Mouse (Mus musculus) cerebellum, adult 11 months (tissue): ENCODE measurements around the gene Pla2g7.
"Not testable (repeated sequence)": the region's sequence is repeated elsewhere in the genome, so short reads cannot be mapped to it uniquely, and the experiment has no call there.

ENCODE experiments used
- DNase-seq: peaks from one replicate; pipeline ENCODE4 v3.0.0; 2022

The Pla2g7 gene

GRCm38 (mm10) chr17:43567992-43568888, at the start of gene Pla2g7:
TSS of gene Pla2g7 (plus strand) at chr17:43568098.
- DNase-seq, result no peak

DNA sequence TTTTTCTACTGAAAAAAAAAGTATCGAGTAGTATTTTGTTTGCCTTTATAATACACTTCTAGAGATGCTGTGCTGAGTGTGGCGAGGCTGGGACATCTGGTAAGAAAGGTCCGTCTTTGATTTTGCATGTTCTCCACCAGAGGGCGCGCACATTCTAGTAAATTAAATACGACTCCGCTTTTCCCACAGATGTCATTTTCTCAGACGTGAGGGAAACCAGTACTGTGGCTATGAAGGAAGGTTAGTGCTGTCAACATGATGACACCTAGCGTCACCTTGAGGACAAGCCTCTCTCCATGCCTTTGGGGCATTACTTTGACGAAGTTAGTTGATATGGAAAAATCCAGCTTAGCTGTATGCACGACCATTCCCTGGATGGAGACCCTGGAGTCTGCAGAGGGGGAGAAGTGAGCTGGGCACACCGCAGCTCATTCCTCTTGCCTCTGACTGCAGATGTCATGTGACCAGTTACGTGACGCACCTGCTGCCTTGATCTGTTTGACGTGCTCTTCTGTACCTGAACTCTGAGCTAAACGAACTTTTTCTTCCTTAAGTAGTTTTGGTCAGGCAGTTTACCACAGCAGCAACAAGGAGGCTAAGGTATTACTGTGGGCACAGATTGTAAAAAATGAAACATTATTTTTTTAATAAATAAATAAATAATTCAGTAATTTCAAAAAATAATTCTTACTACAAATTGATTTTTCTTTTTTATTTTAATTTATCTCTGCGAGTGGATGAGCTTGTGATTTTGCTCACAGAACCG, 49.1 kb upstream of the Pla2g7 start:
- DNase-seq, result peak; percentile 29

DNA sequence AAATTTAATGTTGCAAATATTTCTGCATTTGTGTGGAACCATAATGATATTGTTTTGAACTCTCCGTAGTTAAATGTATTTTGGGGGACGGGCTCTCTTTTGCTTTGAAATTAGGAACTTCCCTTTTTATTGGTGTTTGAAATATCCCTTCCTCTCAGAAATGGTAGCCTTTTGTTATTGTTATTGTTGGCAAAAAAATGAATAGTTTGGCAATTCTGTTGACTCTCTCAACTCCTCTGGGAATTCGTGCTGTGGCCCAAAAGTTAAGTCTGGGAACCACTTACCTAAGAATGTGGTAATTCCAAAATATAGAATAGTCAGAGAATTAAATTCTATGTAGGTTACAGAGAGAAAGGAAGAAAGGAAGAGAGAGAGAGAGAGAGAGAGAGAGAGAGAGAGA, 47.7 kb upstream of the Pla2g7 start:
- no peak for DNase-seq

- no peak for DNase-seq
Observed at GRCm38 (mm10) chr17:43530507-43530906, 37.4 kb upstream of the Pla2g7 start.

- DNase-seq, result no peak
Observed at GRCm38 (mm10) chr17:43531192-43531591, 36.7 kb upstream of the Pla2g7 start.

- peak; percentile 4 for DNase-seq
Observed at GRCm38 (mm10) chr17:43534362-43535222, 33.3 kb upstream of the Pla2g7 start.

- DNase-seq, result not testable (repeated sequence)
Observed at GRCm38 (mm10) chr17:43536841-43537240, 31.1 kb upstream of the Pla2g7 start.

DNA sequence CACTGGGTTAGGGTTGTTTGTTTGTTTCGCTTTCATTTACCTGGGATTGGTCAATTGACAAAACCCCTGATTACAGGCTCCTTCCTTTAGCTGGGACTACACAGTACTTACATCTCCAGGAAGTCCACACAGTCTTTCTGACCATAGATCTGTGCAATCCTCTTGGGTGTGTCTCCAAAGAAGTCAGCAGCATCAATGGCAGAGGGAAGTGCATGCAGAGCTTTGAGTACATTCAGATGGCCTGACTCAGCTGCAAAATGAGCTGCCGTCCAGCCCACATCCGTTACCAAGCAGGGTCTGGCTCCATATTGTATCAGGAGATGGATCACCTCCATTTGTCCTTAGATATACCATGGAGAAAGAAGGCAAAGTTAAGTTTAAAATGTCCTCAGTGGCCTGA, 29.1 kb upstream of the Pla2g7 start:
- DNase-seq, result no peak

GRCm38 (mm10) chr17:43543539-43543938, 24.4 kb upstream of the Pla2g7 start, which contains the start of gene Ankrd66:
TSS of gene Ankrd66 (minus strand) at chr17:43543639.
- no peak for DNase-seq

DNA sequence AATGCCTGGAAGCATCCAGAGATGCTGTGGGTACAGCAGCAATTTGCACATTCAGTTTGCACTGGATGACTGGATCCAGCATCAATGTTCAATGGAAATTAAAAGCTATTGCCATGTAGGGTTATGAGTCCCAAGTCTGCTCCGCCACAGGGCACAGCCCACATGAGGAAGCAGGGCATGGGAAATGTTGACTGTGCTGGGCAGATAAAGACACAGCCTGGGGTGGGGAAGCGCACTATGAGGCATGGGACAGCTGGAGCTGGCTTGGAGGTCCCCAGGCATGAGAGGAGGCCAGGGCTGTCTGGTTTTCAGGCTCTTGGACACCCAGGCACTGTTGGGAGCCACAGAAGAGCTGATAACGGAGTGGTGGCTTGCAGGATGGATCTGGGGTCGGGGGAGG, 23.9 kb upstream of the Pla2g7 start:
- DNase-seq, result no peak

DNA sequence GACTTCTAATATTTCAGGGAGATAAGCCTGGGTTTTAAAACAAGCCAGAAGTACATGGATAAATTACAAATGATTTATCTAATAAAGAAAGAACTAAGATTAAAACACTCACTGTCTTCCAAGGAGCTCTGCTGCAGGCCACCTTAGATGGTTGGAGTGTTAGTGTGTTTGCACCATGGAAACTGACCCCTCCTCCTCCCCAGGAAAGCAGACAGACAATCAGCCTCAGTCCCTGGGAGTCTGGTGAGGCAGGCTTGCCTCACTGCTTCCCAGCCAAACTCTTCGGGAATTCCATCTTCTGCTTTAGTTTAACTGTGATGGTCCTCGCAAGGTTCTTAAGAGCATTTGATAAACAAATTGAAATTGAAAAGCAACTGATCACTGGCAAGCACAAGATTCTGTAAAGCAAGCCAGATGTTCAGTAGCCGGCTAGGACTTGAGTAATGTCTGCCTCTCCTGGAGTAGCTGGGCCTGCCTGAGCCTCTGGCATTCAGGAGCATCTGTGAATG, 16.7 kb upstream of the Pla2g7 start:
- no peak for DNase-seq

DNA sequence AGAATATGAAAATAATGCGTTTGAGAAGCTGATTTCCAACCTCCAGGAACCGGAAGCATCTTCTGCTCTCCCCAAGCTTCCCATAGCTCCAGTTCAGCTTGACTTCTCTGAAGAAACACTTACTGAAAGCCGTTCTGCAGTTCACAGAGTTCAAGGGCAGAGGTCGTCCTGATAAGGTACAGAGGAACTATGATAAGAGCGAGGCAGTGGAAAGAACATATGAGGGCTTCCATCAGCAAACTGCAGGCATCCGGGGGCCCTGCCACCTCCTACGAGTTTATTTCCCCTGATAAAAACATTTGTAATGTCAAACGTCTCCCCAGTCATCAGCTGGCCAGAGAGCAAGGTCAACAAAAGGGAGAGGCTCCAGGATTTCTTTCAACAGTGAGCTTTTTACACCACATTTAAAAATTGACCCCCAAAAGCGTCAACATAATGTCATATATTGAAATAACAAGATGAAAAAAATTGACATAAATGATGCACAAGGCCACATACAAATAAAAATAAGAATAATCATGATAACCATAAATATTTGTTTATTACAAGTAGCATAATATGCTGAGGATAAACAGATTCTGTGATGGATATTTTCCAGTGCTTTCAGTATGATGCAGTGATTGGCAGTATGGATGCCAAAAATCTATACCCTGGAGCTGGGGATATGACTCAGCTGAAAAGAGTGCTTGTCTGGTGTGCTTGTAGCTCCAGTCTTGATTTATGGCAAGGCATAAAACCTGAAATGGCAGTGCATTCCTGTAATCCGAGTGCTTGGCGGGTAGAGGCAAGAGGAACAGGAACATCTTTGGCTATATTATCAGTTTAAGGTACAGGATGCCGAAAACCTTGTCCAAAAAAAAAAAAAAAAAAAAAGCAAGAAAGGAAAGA, 13.1 kb upstream of the Pla2g7 start:
- DNase-seq, result no peak

DNA sequence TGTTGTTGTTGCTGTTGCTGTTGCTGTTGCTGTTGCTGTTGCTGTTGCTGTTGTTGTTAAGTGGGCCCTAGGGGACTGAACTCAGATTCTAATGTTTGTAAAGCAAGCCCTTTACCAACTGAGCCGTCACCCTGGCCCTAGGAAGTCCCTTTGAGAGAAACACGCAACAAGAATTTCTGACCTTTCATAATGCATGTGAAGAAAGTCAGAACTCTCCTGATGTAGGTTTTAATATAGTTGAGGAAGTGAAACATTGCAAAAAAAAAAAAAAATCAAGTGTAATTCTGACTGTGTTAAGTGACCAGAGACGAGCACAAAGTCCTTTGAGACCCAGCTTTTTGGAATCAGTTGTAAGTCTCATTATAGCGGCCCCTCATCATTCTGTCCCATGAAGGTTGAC, 10.8 kb upstream of the Pla2g7 start:
- no peak for DNase-seq

DNA sequence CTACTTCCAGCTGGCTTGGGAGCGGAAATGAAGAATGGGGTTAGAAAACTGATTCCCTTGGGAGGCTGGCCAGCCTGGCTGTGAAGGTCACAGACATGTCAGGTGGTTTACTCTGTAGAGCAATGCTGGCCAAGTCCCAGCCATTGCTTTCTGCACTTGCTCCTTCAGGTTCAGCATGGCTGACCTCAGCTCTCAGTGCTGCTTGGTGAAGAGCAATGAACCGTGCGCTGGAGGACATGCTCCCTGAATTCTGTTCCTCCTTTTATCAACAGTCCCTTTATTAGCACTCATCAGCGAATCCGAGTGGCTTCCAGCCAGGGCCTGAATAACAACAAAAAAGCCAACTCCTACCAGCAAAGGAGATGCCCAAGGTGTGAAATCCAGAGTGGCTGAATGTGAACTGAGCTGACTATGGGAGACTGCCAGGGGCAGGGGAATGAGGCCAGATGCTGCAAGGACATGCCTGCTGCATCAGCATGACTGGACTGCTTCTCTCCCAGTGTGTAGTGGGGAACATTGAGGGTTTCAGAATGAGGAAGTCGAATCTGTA, 10.3 kb upstream of the Pla2g7 start:
- peak; percentile 8 for DNase-seq

DNA sequence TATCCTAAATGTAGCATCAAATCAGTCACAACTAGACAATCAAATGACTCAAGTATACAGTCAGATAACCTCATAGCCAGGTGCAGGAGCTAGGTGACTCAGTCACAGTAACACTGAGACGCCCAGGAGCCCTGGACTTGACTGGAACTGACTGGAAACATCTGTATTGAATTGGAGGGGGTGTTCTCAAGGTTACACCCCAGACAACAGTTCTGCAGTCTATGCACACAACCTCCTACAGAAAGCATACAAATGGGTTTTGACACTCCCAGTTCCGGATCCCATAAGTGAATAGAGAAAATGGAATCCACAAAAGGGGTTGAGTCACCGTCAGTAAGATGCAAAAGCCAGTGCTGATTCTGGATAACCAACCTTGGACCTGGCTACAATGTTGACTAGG, 9.2 kb upstream of the Pla2g7 start:
- no peak for DNase-seq

GRCm38 (mm10) chr17:43563192-43563987, 4.5 kb upstream of the Pla2g7 start:
- no peak for DNase-seq

- no peak for DNase-seq
Observed at GRCm38 (mm10) chr17:43567593-43567991, 306 bp upstream of the Pla2g7 start.

DNA sequence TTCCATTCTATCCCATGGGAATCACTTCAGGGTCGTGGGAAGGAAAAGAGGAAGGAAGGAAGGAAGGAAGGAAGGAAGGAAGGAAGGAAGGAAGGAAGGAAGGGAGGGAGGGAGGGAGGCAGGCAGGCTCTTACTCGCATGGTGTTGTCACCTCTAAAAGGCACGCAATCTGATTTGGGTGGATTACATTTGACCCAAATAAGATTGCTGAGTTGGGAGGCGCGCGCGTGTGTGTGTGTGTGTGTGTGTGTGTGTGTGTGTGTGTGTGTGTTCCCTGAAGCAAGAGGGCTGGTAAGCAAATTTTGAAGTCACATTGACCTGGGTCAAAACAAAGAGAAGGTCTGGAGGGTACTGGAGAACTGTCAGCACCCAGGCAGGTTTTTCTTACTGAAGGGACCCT, 1.4 kb downstream of the Pla2g7 start:
- DNase-seq, result no peak

DNA sequence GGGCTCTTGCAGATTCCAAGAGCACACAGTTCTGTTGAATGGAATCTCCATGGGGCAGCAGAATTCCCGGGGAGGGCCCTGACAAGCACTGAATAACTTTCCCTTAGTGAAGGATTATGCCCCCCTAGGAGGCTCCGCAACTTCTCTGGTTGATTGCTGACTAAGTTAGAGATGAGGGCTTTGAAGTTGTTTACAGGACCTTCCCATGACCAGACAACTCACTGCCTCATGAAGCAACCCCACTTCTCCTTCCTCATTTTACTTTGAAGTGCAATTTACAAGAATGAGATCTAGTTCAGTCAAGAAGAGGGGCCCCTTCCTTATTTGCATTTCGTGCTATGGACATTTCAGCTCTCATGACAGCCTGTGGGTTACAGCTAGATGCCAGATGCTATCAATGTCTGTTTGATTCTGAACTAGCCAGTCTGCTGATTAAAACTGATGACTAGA, 5.8 kb downstream of the Pla2g7 start:
- no peak for DNase-seq

DNA sequence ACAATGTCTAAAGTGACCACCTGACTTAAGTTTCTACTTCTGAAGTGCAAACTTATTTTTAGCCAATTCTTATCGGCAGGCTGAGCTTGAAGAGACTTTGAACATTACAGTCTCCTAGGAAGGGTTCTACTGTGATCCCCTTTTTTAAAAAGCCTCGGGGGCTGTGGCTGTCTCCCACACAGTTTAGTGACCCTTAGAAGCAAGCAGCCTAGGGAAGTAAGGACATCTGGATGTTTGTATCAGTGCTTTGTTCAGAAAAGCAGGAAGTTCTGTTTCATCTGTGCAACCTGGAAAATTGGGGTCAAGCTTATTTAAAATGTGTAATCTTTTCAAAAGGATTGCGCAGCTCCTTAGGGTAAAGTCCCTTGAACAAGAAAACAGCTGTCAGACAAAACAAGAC, 12.6 kb downstream of the Pla2g7 start:
- DNase-seq, result no peak
